Mouse (Mus musculus): ENCODE measurements around the gene Trak1. TPM values are rescaled to one million over a fixed set of nuclear protein-coding genes. Genes with fewer than 3 reads are reported as not detected.

Trak1 gene
- total RNA-seq, 2 experiments from 2014 or later: 172 to 191 TPM

GRCm38 (mm10) chr9:121392427-121392826 lies 95.1 kb downstream of the Trak1 start:
- DNase-seq (ENCODE audit: low spot score): peak; percentile 79

- DNase-seq (ENCODE audit: low spot score): no peak
These were observed 95.8 kb downstream of the Trak1 start for GRCm38 (mm10) chr9:121393104-121393503.

- DNase-seq (ENCODE audit: low spot score): no peak
These were observed 97.6 kb downstream of the Trak1 start for GRCm38 (mm10) chr9:121394882-121395281.

GRCm38 (mm10) chr9:121395812-121396211 lies 98.5 kb downstream of the Trak1 start:
- DNase-seq (ENCODE audit: low spot score): no peak

GRCm38 (mm10) chr9:121398100-121398760 lies 100.9 kb downstream of the Trak1 start:
- peak; percentile 23 for DNase-seq (ENCODE audit: low spot score)

GRCm38 (mm10) chr9:121398761-121399160 lies 101.5 kb downstream of the Trak1 start:
- peak; percentile 44 for DNase-seq (ENCODE audit: low spot score)

- no peak for DNase-seq (ENCODE audit: low spot score)
These were observed 103.3 kb downstream of the Trak1 start for GRCm38 (mm10) chr9:121400608-121401007.

GRCm38 (mm10) chr9:121403157-121403671 lies 105.9 kb downstream of the Trak1 start:
- no peak for DNase-seq (ENCODE audit: low spot score)

- no peak for DNase-seq (ENCODE audit: low spot score)
These were observed 106.4 kb downstream of the Trak1 start for GRCm38 (mm10) chr9:121403699-121404098.

- no peak for DNase-seq (ENCODE audit: low spot score)
These were observed 107.9 kb downstream of the Trak1 start for GRCm38 (mm10) chr9:121405088-121405681.

- DNase-seq (ENCODE audit: low spot score): no peak
These were observed 108.5 kb downstream of the Trak1 start for GRCm38 (mm10) chr9:121405792-121406191.

- no peak for DNase-seq (ENCODE audit: low spot score)
These were observed 116.9 kb downstream of the Trak1 start for GRCm38 (mm10) chr9:121414237-121414636.

GRCm38 (mm10) chr9:121415626-121416241 lies 118.4 kb downstream of the Trak1 start:
- peak; percentile 22 for DNase-seq (ENCODE audit: low spot score)

- no peak for DNase-seq (ENCODE audit: low spot score)
These were observed 119.2 kb downstream of the Trak1 start for GRCm38 (mm10) chr9:121416460-121416859.

- no peak for DNase-seq (ENCODE audit: low spot score)
These were observed 119.8 kb downstream of the Trak1 start for GRCm38 (mm10) chr9:121416872-121417637.

GRCm38 (mm10) chr9:121419011-121419410 lies 121.7 kb downstream of the Trak1 start:
- no peak for DNase-seq (ENCODE audit: low spot score)

GRCm38 (mm10) chr9:121419573-121419972 lies 122.3 kb downstream of the Trak1 start:
- DNase-seq (ENCODE audit: low spot score): no peak

GRCm38 (mm10) chr9:121420817-121421216 lies 123.5 kb downstream of the Trak1 start:
- no peak for DNase-seq (ENCODE audit: low spot score)

- DNase-seq (ENCODE audit: low spot score): no peak
These were observed 125.1 kb downstream of the Trak1 start for GRCm38 (mm10) chr9:121422402-121422801.

- no peak for DNase-seq (ENCODE audit: low spot score)
These were observed 126.3 kb downstream of the Trak1 start for GRCm38 (mm10) chr9:121423621-121424020.

- DNase-seq (ENCODE audit: low spot score): no peak
These were observed 127.2 kb downstream of the Trak1 start for GRCm38 (mm10) chr9:121424281-121425164.

Data from gastrocnemius, adult 18-20 months (tissue).